15 mouse cellular contexts compared by ENCODE assay signal in genomic region chr10:89902720-89903337, GRCm38 (mm10). TPM values are rescaled to one million over a fixed set of nuclear protein-coding genes. Genes with fewer than 3 reads are reported as not detected.
DNase-seq lines count a peak whose midpoint lies in the region; TF ChIP-seq lines count a peak whose summit lies in the region.
"Had no signal": no experiment of that assay in that cellular context is flagged by ENCODE, and none has a peak within 500 bp of the region (broad histone marks: within the 10 kb centered on the region; RNA-seq: fewer than 3 reads in every experiment).

No protein-coding gene starts in this region.

- DNase-seq in kidney, adult 9 months, result peak; percentile 8
- no peak for DNase-seq in kidney, adult 2 months
- DNase-seq in 416B (ENCODE audit: low read depth) (peak; percentile 43), A20 (ENCODE audit: low read depth, low spot score) (peak; percentile 18)
- peak; percentile 75 for DNase-seq in cerebellum, adult 8-10 months
- no peak for DNase-seq in kidney, postnatal 4 days
- no peak for DNase-seq in spleen, postnatal 14 days (ENCODE audit: low spot score in 2 of 2)
- DNase-seq: adrenal gland, postnatal 10 days; gastrocnemius, postnatal 10 days; kidney, adult 18-20 months; liver, embryonic 13.5 days; thymus, postnatal 4 days had no signal

- no peaks in the 10 kb centered on the region for H3K4me1 ChIP-seq in kidney, adult 2 months (ENCODE audit: control insufficient read depth, insufficient read depth, low read length)
- H3K4me1 ChIP-seq: heart, embryonic 15.5 days; liver, embryonic 13.5 days; megakaryocyte, embryonic 14.5 days had no signal

- no peak for TF ChIP-seq CTCF in kidney, adult 2 months (conservative IDR thresholded peaks at IDR 0.05; ENCODE audit: insufficient read depth, insufficient read length, low read depth, low read length)

- no peak overlapping the region for H3K27ac ChIP-seq in kidney, adult 2 months (ENCODE audit: insufficient read depth, low read depth, low read length)
- H3K27ac ChIP-seq: heart, embryonic 15.5 days; liver, embryonic 13.5 days had no signal

- WGBS in kidney, adult 2 months, result 39% methylated on average over 7 of the region's 7 CpGs

- H3K4me3 ChIP-seq in kidney, adult 2 months (ENCODE audit: insufficient read depth, low read depth, low read length), result no peak overlapping the region
- H3K4me3 ChIP-seq: erythroblast, embryonic 14.5 days; heart, embryonic 15.5 days; liver, embryonic 13.5 days; megakaryocyte, embryonic 14.5 days had no signal

- TF ChIP-seq POLR2A in kidney, adult 2 months (IDR thresholded peaks at IDR 0.05; ENCODE audit: low read depth, low read length), result no peak

- no peaks in the 10 kb centered on the region for H3K36me3 ChIP-seq in kidney, adult 2 months (ENCODE audit: control insufficient read depth, insufficient read depth, low read length)
- H3K36me3 ChIP-seq: heart, embryonic 15.5 days; liver, embryonic 13.5 days had no signal

- H3K27me3 ChIP-seq in kidney, adult 2 months (replicated peaks; ENCODE audit: control insufficient read depth, insufficient read depth, low read length), result no peaks in the 10 kb centered on the region
- H3K27me3 ChIP-seq: heart, embryonic 15.5 days; liver, embryonic 13.5 days; megakaryocyte, embryonic 14.5 days had no signal

RNA-seq across cellular contexts. Expression of gene Anks1b, which starts 29.5 kb away (rescaled TPM):
- polyA plus RNA-seq in kidney, adult 2 months (2012; rRNA removed), result 0.69 and 1.3 TPM in 2 replicates
- polyA plus RNA-seq: erythroblast, embryonic 14.5 days had no signal

Comparison
In these comparisons a context has a peak if more than half of its experiments do, and no peak if none do; other contexts are left out.
1. DNase-seq: peak in kidney, adult 9 months (single experiment), 416B (single experiment), A20 (single experiment) and cerebellum, adult 8-10 months (single experiment); none in kidney, adult 2 months (single experiment), kidney, postnatal 4 days (0 of 2) and spleen, postnatal 14 days (0 of 2).